ENCODE assay signal across 8 mouse cellular contexts in genomic region chr10:59539533-59539875, GRCm38 (mm10).
DNase-seq lines count a peak whose midpoint lies in the region; ATAC-seq and TF ChIP-seq lines count a peak whose summit lies in the region.

No protein-coding gene starts in this region.

- no peak for ATAC-seq in embryonic facial prominence, embryonic 13.5 days (ENCODE audit: insufficient number of reproducible peaks, insufficient read depth, low FRiP score, low TSS enrichment, low read depth)
- peak; percentile 87 for ATAC-seq in heart, embryonic 16.5 days (replicated peaks; ENCODE audit: extremely low read depth, insufficient read depth, low FRiP score)
- peak; percentile 84 for ATAC-seq in liver, embryonic 16.5 days (ENCODE audit: low read depth)
- ATAC-seq in erythroblast, adult 5-6 weeks (replicated peaks; ENCODE audit: low FRiP score, poor library complexity, severe bottlenecking), result no peak

- peak overlapping the region; percentile 69 for H3K4me2 ChIP-seq in embryonic facial prominence, embryonic 13.5 days
- H3K4me2 ChIP-seq in heart, embryonic 16.5 days (ENCODE audit: low read depth, low read length), result peak overlapping the region; percentile 63
- H3K4me2 ChIP-seq in liver, embryonic 16.5 days (ENCODE audit: low read depth, low read length), result peak overlapping the region; percentile 44

- no peaks in the 10 kb centered on the region for H3K9me3 ChIP-seq in ES-E14 (ENCODE audit: control insufficient read depth, insufficient read depth, low read depth, low read length)
- no peaks in the 10 kb centered on the region for H3K9me3 ChIP-seq in embryonic facial prominence, embryonic 13.5 days
- no peaks in the 10 kb centered on the region for H3K9me3 ChIP-seq in heart, embryonic 16.5 days (replicated peaks; ENCODE audit: control insufficient read depth, low read length)
- H3K9me3 ChIP-seq in liver, embryonic 16.5 days (replicated peaks; ENCODE audit: control insufficient read depth, low read length), result no peaks in the 10 kb centered on the region

- WGBS in embryonic facial prominence, embryonic 13.5 days, result 3% methylated on average over 12 of the region's 12 CpGs
- WGBS in heart, embryonic 16.5 days, result 2% methylated on average over 12 of the region's 12 CpGs
- WGBS in liver, embryonic 16.5 days (ENCODE audit: insufficient replicate concordance), result 4% methylated on average over 12 of the region's 12 CpGs
- WGBS in olfactory bulb, adult 2 months, result under 1% methylated on average over 12 of the region's 12 CpGs

- no peaks in the 10 kb centered on the region; the same call in 1 of the 2 replicates for H3K27me3 ChIP-seq in embryonic facial prominence, embryonic 13.5 days
- no peaks in the 10 kb centered on the region for H3K27me3 ChIP-seq in heart, embryonic 16.5 days (ENCODE audit: control insufficient read depth, insufficient read depth, low read length)
- H3K27me3 ChIP-seq in liver, embryonic 16.5 days (ENCODE audit: control insufficient read depth, insufficient read depth, low read depth, low read length), result no peaks in the 10 kb centered on the region

- no peak overlapping the region for H3K9ac ChIP-seq in ES-E14 (ENCODE audit: insufficient read depth, low read depth, low read length, poor library complexity, severe bottlenecking)
- H3K9ac ChIP-seq in embryonic facial prominence, embryonic 13.5 days, result peak overlapping the region; percentile 61
- peak overlapping the region; percentile 44 for H3K9ac ChIP-seq in heart, embryonic 16.5 days (ENCODE audit: low read length)
- H3K9ac ChIP-seq in liver, embryonic 16.5 days (ENCODE audit: low read depth, low read length), result no peak overlapping the region; the same call in 1 of the 2 replicates

- H3K27ac ChIP-seq in ES-E14 (ENCODE audit: insufficient read depth, low read depth, low read length, poor library complexity, severe bottlenecking), result no peak overlapping the region
- peak overlapping the region; percentile 39; the same call in 1 of the 2 replicates for H3K27ac ChIP-seq in embryonic facial prominence, embryonic 13.5 days
- peak overlapping the region; percentile 19 for H3K27ac ChIP-seq in heart, embryonic 16.5 days (ENCODE audit: low read length)
- H3K27ac ChIP-seq in liver, embryonic 16.5 days (ENCODE audit: low read length), result peak overlapping the region; percentile 44
- H3K27ac ChIP-seq in olfactory bulb, adult 2 months (ENCODE audit: insufficient read depth, low read depth, low read length), result peak overlapping the region; percentile 76

- peak overlapping the region; percentile 15 to 54; a peak in 3 of 4 replicates for H3K4me3 ChIP-seq in ES-E14 (ENCODE audit: insufficient read depth in 1 of 2, low read depth in 1 of 2, low read length in 2 of 2, poor library complexity in 1 of 2, severe bottlenecking in 1 of 2)
- H3K4me3 ChIP-seq in embryonic facial prominence, embryonic 13.5 days, result peak overlapping the region; percentile 39
- peak overlapping the region; percentile 45 for H3K4me3 ChIP-seq in heart, embryonic 16.5 days (ENCODE audit: low read length)
- H3K4me3 ChIP-seq in liver, embryonic 16.5 days (ENCODE audit: low read depth, low read length), result peak overlapping the region; percentile 33; the same call in 1 of the 2 replicates
- H3K4me3 ChIP-seq in olfactory bulb, adult 2 months (ENCODE audit: insufficient read depth, low read depth, low read length), result peak overlapping the region; percentile 35

- no peak for TF ChIP-seq CTCF in olfactory bulb, adult 2 months (IDR thresholded peaks at IDR 0.05; ENCODE audit: insufficient read depth, low read depth, low read length)

- no peak for DNase-seq in ES-E14 (ENCODE audit: low read depth, low spot score)
- peak; percentile 83 for DNase-seq in adrenal gland, postnatal 10 days
- peak; percentile 72 for DNase-seq in kidney, postnatal 14 days

- peaks cover under 1 to 14% of the 10 kb centered on the region in 2 experiments; a peak in 2 of 4 replicates for H3K4me1 ChIP-seq in ES-E14 (ENCODE audit: control insufficient read depth in 2 of 2, insufficient read depth in 2 of 2, low read length in 2 of 2, poor library complexity in 1 of 2)
- H3K4me1 ChIP-seq in embryonic facial prominence, embryonic 13.5 days, result peaks cover 22% of the 10 kb centered on the region
- H3K4me1 ChIP-seq in heart, embryonic 16.5 days (ENCODE audit: control insufficient read depth, insufficient read depth, low read length), result peaks cover 10% of the 10 kb centered on the region
- peaks cover 10% of the 10 kb centered on the region for H3K4me1 ChIP-seq in liver, embryonic 16.5 days (ENCODE audit: control insufficient read depth, low read depth, low read length)
- peaks cover 21% of the 10 kb centered on the region for H3K4me1 ChIP-seq in olfactory bulb, adult 2 months (ENCODE audit: control insufficient read depth, insufficient read depth, low read length)

- in situ Hi-C loops in ES-E14 (cut with MboI; ENCODE audit: low sequenced_read_pairs in 2 of 2, unreplicated experiment in 2 of 2), result no loop called here

- no peaks in the 10 kb centered on the region for H3K36me3 ChIP-seq in ES-E14 (ENCODE audit: control insufficient read depth, insufficient read depth, low read length, poor library complexity, severe bottlenecking)
- no peaks in the 10 kb centered on the region for H3K36me3 ChIP-seq in embryonic facial prominence, embryonic 13.5 days
- no peaks in the 10 kb centered on the region for H3K36me3 ChIP-seq in heart, embryonic 16.5 days (ENCODE audit: control insufficient read depth, insufficient read depth)
- no peaks in the 10 kb centered on the region for H3K36me3 ChIP-seq in liver, embryonic 16.5 days (ENCODE audit: control insufficient read depth, insufficient read depth)

- TF ChIP-seq POLR2A in olfactory bulb, adult 2 months (IDR thresholded peaks at IDR 0.05; ENCODE audit: insufficient read depth, low read depth, low read length), result no peak

TF ChIP-seq in ES-E14, 5 proteins besides CTCF, POLR2A, EP300 and RAD21:
- TF ChIP-seq ZNF384 (IDR thresholded peaks at IDR 0.05; ENCODE audit: low read depth, low read length), result no peak
- TF ChIP-seq HCFC1 (IDR thresholded peaks at IDR 0.05; ENCODE audit: borderline replicate concordance, insufficient read depth, low read length), result no peak
- TF ChIP-seq ZC3H11A (IDR thresholded peaks at IDR 0.05; ENCODE audit: borderline replicate concordance, low read depth, low read length), result no peak
- no peak for TF ChIP-seq MAFK (IDR thresholded peaks at IDR 0.05; ENCODE audit: insufficient read depth, low read depth, low read length)
- TF ChIP-seq CHD2 (IDR thresholded peaks at IDR 0.05; ENCODE audit: low read depth, low read length), result no peak

Comparison
In these comparisons a context has a peak if more than half of its experiments do, and no peak if none do; other contexts are left out.
1. H3K9ac ChIP-seq: peak in embryonic facial prominence, embryonic 13.5 days (single experiment) and heart, embryonic 16.5 days (single experiment); none in ES-E14 (single experiment) and liver, embryonic 16.5 days (single experiment).
2. ATAC-seq: peak in heart, embryonic 16.5 days (single experiment) and liver, embryonic 16.5 days (single experiment); none in embryonic facial prominence, embryonic 13.5 days (single experiment) and erythroblast, adult 5-6 weeks (single experiment).
3. Peak in every context shown above with its lines, with median percentiles within 50 percentile points of each other: H3K4me3 ChIP-seq and H3K4me2 ChIP-seq.